Mouse (Mus musculus) megakaryocyte, embryonic 14.5 days (primary cell): ENCODE measurements around the gene Nat14.

Experiments used
- FLI1 ChIP-seq: IDR thresholded peaks from 2 replicates; pipeline ENCODE4 v1.6.1; 2012; ENCODE audit warnings: low read length, inconsistent platforms, mixed read lengths
- GATA1 ChIP-seq: IDR thresholded peaks from 3 replicates; pipeline ENCODE4 v1.6.1; 2012; ENCODE audit warnings: mixed read lengths, low read length, inconsistent platforms, borderline replicate concordance

DNA sequence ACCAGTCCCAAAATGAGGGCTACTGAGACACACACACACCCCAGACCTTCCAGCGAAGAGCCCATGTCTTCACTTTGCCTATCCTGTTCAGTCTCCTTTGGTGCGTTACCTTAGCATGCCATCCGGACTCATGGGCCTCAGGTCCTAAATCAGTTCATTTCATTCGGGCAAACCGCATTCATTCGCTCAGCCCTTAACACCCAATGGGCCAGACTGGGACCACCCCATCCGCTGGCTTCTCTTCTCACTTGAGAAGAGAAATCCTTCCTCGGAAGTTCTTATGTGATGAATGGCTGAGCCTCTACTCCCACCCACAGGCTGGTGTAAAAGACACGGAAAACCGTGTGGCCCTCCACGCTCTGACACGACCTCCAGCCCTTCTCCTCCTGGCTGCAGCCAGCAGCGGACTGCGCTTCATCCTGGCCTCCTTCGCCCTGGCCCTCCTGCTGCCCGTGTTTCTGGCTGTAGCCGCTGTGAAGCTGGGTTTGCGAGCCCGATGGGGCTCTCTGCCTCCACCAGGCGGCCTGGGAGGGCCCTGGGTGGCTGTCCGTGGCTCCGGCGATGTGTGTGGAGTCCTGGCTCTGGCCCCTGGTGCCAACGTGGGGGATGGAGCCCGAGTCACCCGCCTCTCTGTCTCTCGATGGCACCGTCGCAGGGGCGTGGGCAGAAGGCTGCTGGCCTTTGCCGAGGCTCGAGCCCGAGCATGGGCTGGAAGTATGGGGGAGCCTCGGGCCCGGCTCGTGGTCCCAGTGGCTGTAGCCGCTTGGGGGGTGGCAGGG lies 1.9 kb downstream of the Nat14 start:
- TF ChIP-seq GATA1 (no peak), FLI1 (no peak)
